Mouse (Mus musculus) heart, adult 9 months (tissue): Measurements from ENCODE around the gene Slc43a1.
A peak's percentile ranks its signal among the peaks of the same experiment; 100 is the strongest.
"Not testable (repeated sequence)": the region's sequence is repeated elsewhere in the genome, so short reads cannot be mapped to it uniquely, and the experiment has no call there.

Source experiments
- DNase-seq, 2 experiments: peaks; one replicate each; pipeline ENCODE4 v3.0.0; 2022; ENCODE audit warnings: low spot score in 2 of 2

Gene Slc43a1

GRCm38 (mm10) chr2:84838593-84838949, at the start of gene Slc43a1:
Gene Slc43a1, plus strand, starts transcription at chr2:84838850.
- no peak for DNase-seq

- peak; percentile 32 to 50 for DNase-seq
Observed at GRCm38 (mm10) chr2:84790418-84790817, 48.2 kb upstream of the Slc43a1 start.

- no peak for DNase-seq
Observed at GRCm38 (mm10) chr2:84792516-84792915, 46.1 kb upstream of the Slc43a1 start.

GRCm38 (mm10) chr2:84793154-84793553, 45.5 kb upstream of the Slc43a1 start:
- DNase-seq: no peak

GRCm38 (mm10) chr2:84793871-84794270, 44.8 kb upstream of the Slc43a1 start:
- DNase-seq: no peak

GRCm38 (mm10) chr2:84797833-84798492, 40.7 kb upstream of the Slc43a1 start:
- DNase-seq: peak; percentile 63 to 84

GRCm38 (mm10) chr2:84798493-84798921, 40.1 kb upstream of the Slc43a1 start, which contains the start of gene Ube2l6:
Gene Ube2l6, plus strand, starts transcription at chr2:84798828.
- peak; percentile 63 to 71 for DNase-seq

GRCm38 (mm10) chr2:84799041-84799561, 39.5 kb upstream of the Slc43a1 start:
- DNase-seq: peak; percentile 81 to 87

GRCm38 (mm10) chr2:84800304-84800703, 38.3 kb upstream of the Slc43a1 start:
- DNase-seq: peak in 1 of 2 experiments; percentile 31

GRCm38 (mm10) chr2:84801223-84801622, 37.4 kb upstream of the Slc43a1 start:
- DNase-seq: not testable (repeated sequence)

GRCm38 (mm10) chr2:84803963-84804362, 34.7 kb upstream of the Slc43a1 start:
- DNase-seq: no peak

GRCm38 (mm10) chr2:84806546-84806945, 32.1 kb upstream of the Slc43a1 start:
- no peak for DNase-seq

GRCm38 (mm10) chr2:84809330-84809729, 29.3 kb upstream of the Slc43a1 start:
- no peak for DNase-seq

GRCm38 (mm10) chr2:84810526-84810885, 28.1 kb upstream of the Slc43a1 start:
- no peak for DNase-seq

GRCm38 (mm10) chr2:84810886-84811577, 27.6 kb upstream of the Slc43a1 start:
- DNase-seq: peak; percentile 78 to 90

GRCm38 (mm10) chr2:84811880-84812279, 26.8 kb upstream of the Slc43a1 start:
- DNase-seq: peak in 1 of 2 experiments; percentile 28

- DNase-seq: no peak
Observed at GRCm38 (mm10) chr2:84812676-84813075, 26.0 kb upstream of the Slc43a1 start.

- peak; percentile 51 to 61 for DNase-seq
Observed at GRCm38 (mm10) chr2:84819861-84820260, 18.8 kb upstream of the Slc43a1 start.

GRCm38 (mm10) chr2:84822552-84822951, 16.1 kb upstream of the Slc43a1 start, which contains the start of gene Smtnl1:
Gene Smtnl1, minus strand, starts transcription at chr2:84822652.
- DNase-seq: no peak

GRCm38 (mm10) chr2:84823237-84823636, 15.4 kb upstream of the Slc43a1 start:
- no peak for DNase-seq

- peak; percentile 93 to 94 for DNase-seq
Observed at GRCm38 (mm10) chr2:84826488-84827282, 12.0 kb upstream of the Slc43a1 start, which contains the start of gene Timm10. Gene Timm10, plus strand, starts transcription at chr2:84826997.
